Mouse (Mus musculus) heart, embryonic 14.5 days (tissue): ENCODE results near the gene Vps35l. TPM values are rescaled to one million over a fixed set of nuclear protein-coding genes. Genes with fewer than 3 reads are reported as not detected.

Experiments used
- ATAC-seq: fragments of 200-750 bp; cut with Nextera tagmentation; 2 replicates; pipeline ENCODE4 v1.8.0; 2017; ENCODE audit warnings: low read depth, moderate TSS enrichment; ENCODE audit not compliant: insufficient number of reproducible peaks, insufficient read depth, low FRiP score
- H3K27ac ChIP-seq, 2 experiments: fragments of 200-500 bp in 1 of 2; fragments of 300-500 bp in 1 of 2; sonication (generic) in 1 of 2; replicated peaks in 1 of 2; 2 replicates each; pipeline ENCODE4 v1.5.1; 2012 to 2014; ENCODE audit warnings: low read depth in 2 of 2, low read length in 2 of 2, control low read depth in 1 of 2, mild to moderate bottlenecking in 1 of 2, mixed read lengths in 1 of 2; ENCODE audit not compliant: control insufficient read depth in 1 of 2, insufficient read depth in 1 of 2
- H3K27me3 ChIP-seq: fragments of 300-500 bp; sonication (generic); 2 replicates; pipeline ENCODE4 v1.6.1; 2014; ENCODE audit warnings: mild to moderate bottlenecking, low read length, control low read depth; ENCODE audit not compliant: control insufficient read depth, insufficient read depth
- H3K36me3 ChIP-seq: fragments of 300-500 bp; sonication (generic); 2 replicates; pipeline ENCODE4 v1.6.1; 2014; ENCODE audit warnings: mild to moderate bottlenecking, control low read depth, low read length, mixed read lengths; ENCODE audit not compliant: control insufficient read depth, insufficient read depth
- H3K4me1 ChIP-seq, 2 experiments: fragments of 200-500 bp in 1 of 2; fragments of 300-500 bp in 1 of 2; sonication (generic) in 1 of 2; 2 replicates each; pipeline ENCODE4 v1.6.1; 2012 to 2014; ENCODE audit warnings: low read length in 2 of 2, control low read depth in 1 of 2, mixed read lengths in 1 of 2; ENCODE audit not compliant: control insufficient read depth in 2 of 2, insufficient read depth in 2 of 2
- H3K4me2 ChIP-seq: fragments of 300-500 bp; sonication (generic); 2 replicates; pipeline ENCODE4 v1.6.1; 2014; ENCODE audit warnings: mild to moderate bottlenecking, low read length
- H3K4me3 ChIP-seq, 2 experiments: fragments of 200-500 bp in 1 of 2; fragments of 300-500 bp in 1 of 2; sonication (generic) in 1 of 2; 2 replicates each; pipeline ENCODE4 v1.5.1; 2012 to 2014; ENCODE audit warnings: low read length in 2 of 2, mild to moderate bottlenecking in 2 of 2, control low read depth in 1 of 2, low read depth in 1 of 2, moderate library complexity in 1 of 2; ENCODE audit not compliant: control insufficient read depth in 1 of 2, insufficient read depth in 1 of 2
- H3K9ac ChIP-seq: fragments of 300-500 bp; sonication (generic); 2 replicates; pipeline ENCODE4 v1.6.1; 2014; ENCODE audit warnings: mild to moderate bottlenecking, low read length
- H3K9me3 ChIP-seq: fragments of 300-500 bp; sonication (generic); 2 replicates; pipeline ENCODE4 v1.6.1; 2016; ENCODE audit warnings: low read length, control low read depth; ENCODE audit not compliant: control insufficient read depth
- WGBS: fragments of 180-500 bp; shearing (Covaris S2); extraction: QIAGEN DNeasy Blood & Tissue Kit; methylation state at CpG from one replicate; pipeline ENCODE4 v1.1.7; 2014; 5-methylcytosine and 5-hydroxymethylcytosine counted together
- polyA plus RNA-seq: library from polyadenylated mRNA; unstranded; fragments of >200 nt; fragmentation: Nextera tagmentation; extraction: Ambion mirVana; gene quantifications from 2 replicates; pipeline ENCODE4 v1.2.1, GENCODE M21; 2014

Vps35l gene
- 53.5 and 55.2 TPM in 2 replicates for polyA plus RNA-seq

DNA sequence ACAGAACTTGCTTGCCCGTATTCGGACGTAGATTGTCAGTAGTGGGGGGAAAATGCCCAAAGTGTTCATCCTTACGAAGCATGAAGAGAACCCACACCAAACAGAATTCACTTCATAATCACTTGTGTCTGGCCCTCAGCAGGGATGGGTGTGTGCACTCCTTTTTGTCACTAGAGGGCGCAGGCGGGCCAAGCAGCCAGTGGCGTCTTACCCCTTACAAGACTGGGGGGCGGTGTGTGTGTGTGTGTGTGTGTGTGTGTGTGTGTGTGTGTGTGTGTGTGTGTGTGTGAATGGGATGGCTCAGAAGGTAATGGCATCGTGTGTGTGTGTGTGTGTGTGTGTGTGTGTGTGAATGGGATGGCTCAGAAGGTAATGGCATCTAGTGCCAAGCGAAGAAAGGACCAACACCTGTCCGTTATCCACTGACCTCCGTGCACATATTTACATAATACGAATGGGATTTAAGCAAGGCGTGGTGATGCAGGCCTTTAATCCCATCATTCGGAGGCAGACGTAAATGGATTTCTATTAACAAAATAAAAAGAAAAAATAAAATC, at the start of gene Vps35l:
TSS of gene Vps35l (plus strand) at position 252 of the 557 bp plus-strand sequence.
- Histone ChIP-seq H3K27me3 (peaks cover 3% of the 10 kb centered on the region; the same call in 1 of the 2 replicates), H3K4me2 (peak within 1 kb of the TSS; percentile 73), H3K9ac (peak within 1 kb of the TSS; percentile 71), H3K9me3 (no peaks in the 10 kb centered on the region), H3K4me3 (peak within 1 kb of the TSS; percentile 64 to 78), H3K36me3 (peaks cover 15% of the 10 kb centered on the region), H3K4me1 (peaks cover 4% of the 10 kb centered on the region in 2 experiments; a peak in 3 of 4 replicates), H3K27ac (peak within 1 kb of the TSS; percentile 49 to 59; a peak in 2 of 4 replicates)
- 4% methylated on average over 16 of the region's 16 CpGs for WGBS
- ATAC-seq = peak; percentile 82

DNA sequence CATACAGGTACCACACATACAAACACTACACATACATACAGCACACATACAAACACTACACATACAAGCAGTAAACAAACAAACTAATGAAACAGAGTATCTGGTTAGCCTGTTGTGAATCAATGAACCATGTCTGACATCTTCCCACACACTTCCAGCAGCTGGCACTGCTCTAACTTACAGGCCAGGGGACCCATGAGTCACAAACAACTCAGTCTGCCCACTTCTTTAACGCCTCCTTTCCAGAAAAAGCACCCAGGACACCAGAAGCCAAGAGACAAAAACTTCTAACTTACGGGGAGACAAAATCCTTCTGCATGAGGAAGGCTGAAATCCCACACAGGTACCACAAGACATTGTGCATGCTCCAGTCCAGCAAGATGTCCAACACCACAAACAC, 48.7 kb upstream of the Vps35l start:
- Histone ChIP-seq H3K9ac (no peak overlapping the region), H3K9me3 (no peaks in the 10 kb centered on the region), H3K4me3 (no peak overlapping the region), H3K4me1 (no peaks in the 10 kb centered on the region), H3K4me2 (no peak overlapping the region), H3K36me3 (peaks cover 86% of the 10 kb centered on the region), H3K27ac (no peak overlapping the region), H3K27me3 (no peaks in the 10 kb centered on the region)
- 94% methylated on average over 2 of the region's 2 CpGs for WGBS
- no peak for ATAC-seq

DNA sequence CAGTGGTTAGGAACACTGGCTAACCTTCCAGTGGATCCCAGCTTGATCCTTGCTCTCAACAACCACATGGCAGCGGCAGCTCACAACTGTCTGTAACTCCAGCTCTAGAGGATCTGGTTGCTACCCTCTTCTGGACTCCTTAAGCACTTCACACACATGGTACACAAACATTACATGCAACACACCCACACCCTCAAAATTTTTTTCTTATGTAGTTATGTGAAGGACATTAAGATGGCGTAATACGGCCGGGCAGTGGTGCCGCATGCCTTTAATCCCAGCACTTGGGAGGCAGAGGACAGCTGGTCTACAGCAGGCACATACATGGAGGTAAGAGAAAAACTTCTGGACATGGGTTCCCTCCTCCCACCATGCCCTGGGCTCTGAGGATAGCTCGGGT, 43.9 kb upstream of the Vps35l start:
- H3K27me3 ChIP-seq = no peaks in the 10 kb centered on the region
- H3K4me1 ChIP-seq = no peaks in the 10 kb centered on the region
- H3K36me3 ChIP-seq = peaks cover 71% of the 10 kb centered on the region
- H3K27ac ChIP-seq = no peak overlapping the region
- 97% methylated on average over 6 of the region's 6 CpGs for WGBS
- no peaks in the 10 kb centered on the region for H3K9me3 ChIP-seq
- ATAC-seq = no peak
- no peak overlapping the region for H3K4me3 ChIP-seq
- H3K4me2 ChIP-seq = no peak overlapping the region
- H3K9ac ChIP-seq = no peak overlapping the region

DNA sequence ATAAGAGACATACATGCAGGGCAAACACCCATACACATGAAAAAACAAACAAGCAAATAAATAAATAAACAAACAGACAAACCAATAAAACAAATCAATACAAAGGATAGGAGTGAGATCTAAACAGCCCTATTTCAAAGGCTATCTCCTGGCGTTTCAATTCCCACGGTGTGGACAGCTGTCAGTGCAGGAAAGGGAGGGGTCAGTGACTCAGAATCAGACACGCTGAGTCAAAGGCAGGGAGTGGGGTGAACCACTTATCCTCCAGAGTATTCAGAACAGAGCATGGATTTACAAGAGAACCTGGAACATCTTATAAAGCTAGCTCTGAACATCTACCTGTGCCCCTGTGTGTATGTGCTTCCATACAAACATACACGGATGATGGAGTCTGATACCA, 42.9 kb upstream of the Vps35l start:
- Histone ChIP-seq H3K4me1 (no peaks in the 10 kb centered on the region), H3K9ac (no peak overlapping the region), H3K27ac (no peak overlapping the region), H3K4me2 (no peak overlapping the region), H3K4me3 (no peak overlapping the region), H3K36me3 (peaks cover 61% of the 10 kb centered on the region), H3K27me3 (no peaks in the 10 kb centered on the region), H3K9me3 (no peaks in the 10 kb centered on the region)
- WGBS = 64% methylated on average over 4 of the region's 4 CpGs
- no peak for ATAC-seq

DNA sequence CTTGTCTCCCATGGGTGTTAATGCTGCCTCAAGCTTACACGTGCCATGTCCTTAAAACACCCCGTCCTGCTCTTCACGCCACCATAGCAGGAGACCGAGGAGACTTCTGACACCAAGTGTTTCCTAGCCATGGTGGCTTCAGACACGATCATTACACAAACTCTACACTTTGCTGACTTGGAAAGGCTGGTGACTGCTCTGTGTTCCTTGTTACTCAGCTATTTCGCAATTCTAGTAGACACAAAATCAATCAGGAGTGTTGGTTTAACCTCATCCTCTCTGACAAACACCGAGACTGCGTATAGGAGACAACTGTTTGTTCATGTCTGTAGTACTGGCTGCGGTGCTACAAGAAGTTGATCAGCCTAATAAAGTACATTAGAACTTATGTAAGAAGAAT, 41.1 kb upstream of the Vps35l start:
- ATAC-seq = no peak

DNA sequence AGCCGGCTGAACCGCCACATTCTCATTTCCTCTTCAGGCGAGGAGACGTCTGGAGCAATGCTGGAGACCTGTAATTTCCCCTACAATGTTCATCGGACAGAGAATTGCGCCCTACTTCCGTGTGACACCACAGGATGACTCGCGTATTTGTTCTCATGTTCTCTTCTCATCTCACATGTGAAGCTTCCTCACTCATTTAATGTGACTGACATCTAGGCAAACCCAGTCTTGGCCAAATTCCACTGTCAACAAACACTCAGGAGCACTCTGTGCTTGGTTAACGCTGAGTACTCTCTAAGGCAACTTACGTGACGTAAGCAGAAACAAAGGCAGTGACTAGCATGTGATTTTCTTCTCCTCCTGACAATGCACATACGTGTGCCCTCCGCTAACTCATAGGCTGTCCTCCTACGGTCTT, 36.9 kb upstream of the Vps35l start:
- Histone ChIP-seq H3K4me1 (peaks cover 4 to 17% of the 10 kb centered on the region in 2 experiments; a peak in 3 of 4 replicates), H3K9me3 (no peaks in the 10 kb centered on the region), H3K9ac (no peak overlapping the region), H3K4me3 (no peak overlapping the region), H3K27me3 (no peaks in the 10 kb centered on the region), H3K4me2 (no peak overlapping the region), H3K27ac (no peak overlapping the region), H3K36me3 (peaks cover 8% of the 10 kb centered on the region)
- no peak for ATAC-seq
- WGBS = 87% methylated on average over 15 of the region's 15 CpGs

More for the DNA sequence above, 41.1 kb upstream of the Vps35l start:
- Histone ChIP-seq H3K27ac (no peak overlapping the region), H3K9me3 (no peaks in the 10 kb centered on the region), H3K27me3 (no peaks in the 10 kb centered on the region), H3K4me2 (no peak overlapping the region), H3K4me3 (no peak overlapping the region), H3K36me3 (peaks cover 49% of the 10 kb centered on the region), H3K4me1 (peaks cover 0 to 3% of the 10 kb centered on the region in 2 experiments; a peak in 1 of 4 replicates), H3K9ac (no peak overlapping the region)
- 90% methylated on average over 9 of the region's 9 CpGs for WGBS

DNA sequence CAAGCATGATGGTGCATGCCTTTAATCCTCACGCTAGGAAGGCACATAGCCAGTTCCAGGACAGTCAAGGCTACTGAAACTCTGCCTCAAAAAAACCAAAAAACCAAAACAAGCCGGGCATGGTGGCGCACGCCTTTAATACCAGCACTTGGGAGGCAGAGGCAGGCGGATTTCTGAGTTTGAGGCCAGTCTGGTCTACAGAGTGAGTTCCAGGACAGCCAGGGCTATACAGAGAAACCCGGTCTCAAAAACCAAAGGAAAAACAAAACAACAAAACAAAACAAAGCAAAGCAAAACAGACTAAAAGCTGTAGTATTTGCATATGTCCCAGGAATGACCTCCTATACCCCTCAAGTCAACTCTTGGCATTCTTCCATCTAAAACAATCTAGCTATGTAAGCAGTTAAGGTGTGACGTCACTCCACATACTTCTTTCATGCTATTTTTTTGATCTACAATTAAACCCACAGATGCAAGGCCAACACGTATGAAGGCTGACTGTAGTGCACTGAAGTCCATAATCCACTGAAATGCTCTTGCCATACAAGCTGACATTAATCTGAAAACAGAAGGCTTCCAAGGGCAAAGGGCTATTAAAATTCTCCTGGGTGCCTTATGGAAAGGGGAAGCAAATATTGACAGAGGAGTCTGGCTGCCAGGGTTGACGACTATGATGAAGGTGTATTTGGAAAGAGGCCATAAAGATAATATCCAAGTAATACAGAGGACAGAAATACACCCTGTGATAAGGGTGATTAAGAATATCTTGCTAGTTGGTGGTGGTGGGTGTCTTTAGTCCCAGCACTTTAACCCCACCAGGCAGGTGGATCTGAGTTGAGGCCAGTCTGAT, 35.8 kb upstream of the Vps35l start:
- no peak overlapping the region for H3K9ac ChIP-seq
- H3K36me3 ChIP-seq = 0 out of 2 replicates have a peak, but pooled peaks cover 4% of the 10 kb centered on the region
- WGBS = 74% methylated on average over 9 of the region's 9 CpGs
- H3K27me3 ChIP-seq = no peaks in the 10 kb centered on the region
- ATAC-seq = no peak
- peaks cover 4 to 17% of the 10 kb centered on the region in 2 experiments; a peak in 3 of 4 replicates for H3K4me1 ChIP-seq
- H3K4me3 ChIP-seq = peak overlapping the region in 1 of 2 experiments; percentile 70; a peak in 3 of 4 replicates
- H3K9me3 ChIP-seq = no peaks in the 10 kb centered on the region
- H3K27ac ChIP-seq = peak overlapping the region in 1 of 2 experiments; percentile 70; a peak in 1 of 4 replicates
- H3K4me2 ChIP-seq = peak overlapping the region; percentile 79
